Mouse (Mus musculus) limb, embryonic 13.5 days (tissue): ENCODE results near the gene S100a16. TPM values are rescaled to one million over a fixed set of nuclear protein-coding genes. Genes with fewer than 3 reads are reported as not detected.

ENCODE experiments used
- ATAC-seq: fragments of 200-750 bp; cut with Nextera tagmentation; 2 replicates; pipeline ENCODE4 v1.8.0; 2017; ENCODE audit warnings: low read depth, moderate number of reproducible peaks, moderate TSS enrichment; ENCODE audit not compliant: low FRiP score
- H3K27ac ChIP-seq: fragments of 300-500 bp; sonication (generic); 2 replicates; pipeline ENCODE4 v1.5.1; 2015; ENCODE audit warnings: inconsistent platforms, mild to moderate bottlenecking, moderate library complexity
- H3K27me3 ChIP-seq: fragments of 300-500 bp; sonication (generic); 2 replicates; pipeline ENCODE4 v1.6.1; 2015; ENCODE audit warnings: mild to moderate bottlenecking, inconsistent platforms
- H3K36me3 ChIP-seq: fragments of 300-500 bp; sonication (generic); 2 replicates; pipeline ENCODE4 v1.6.1; 2015; ENCODE audit warnings: inconsistent platforms, mild to moderate bottlenecking, moderate library complexity
- H3K4me1 ChIP-seq: fragments of 300-500 bp; sonication (generic); 2 replicates; pipeline ENCODE4 v1.6.1; 2015; ENCODE audit warnings: inconsistent platforms
- H3K4me2 ChIP-seq: fragments of 300-500 bp; sonication (generic); replicated peaks from 2 replicates; pipeline ENCODE4 v1.6.1; 2015; ENCODE audit warnings: inconsistent platforms, mild to moderate bottlenecking, moderate library complexity
- H3K4me3 ChIP-seq: fragments of 300-500 bp; sonication (generic); 2 replicates; pipeline ENCODE4 v1.5.1; 2015; ENCODE audit warnings: moderate library complexity, mild to moderate bottlenecking, inconsistent platforms
- H3K9ac ChIP-seq: fragments of 300-500 bp; sonication (generic); 2 replicates; pipeline ENCODE4 v1.6.1; 2015; ENCODE audit warnings: mild to moderate bottlenecking, inconsistent platforms
- H3K9me3 ChIP-seq: fragments of 300-500 bp; sonication (generic); 2 replicates; pipeline ENCODE4 v1.6.1; 2016; ENCODE audit warnings: inconsistent platforms
- WGBS: fragments of 180-500 bp; shearing (Covaris S2); methylation state at CpG from one replicate; pipeline ENCODE4 v1.1.7; 2015; 5-methylcytosine and 5-hydroxymethylcytosine counted together
- polyA plus RNA-seq: library from polyadenylated mRNA; unstranded; fragments of >200 nt; fragmentation: Nextera tagmentation; extraction: Ambion mirVana; gene quantifications from 2 replicates; pipeline ENCODE4 v1.2.1, GENCODE M21; 2015

S100a16 gene
- polyA plus RNA-seq, 1 experiment from 2014 or later = 80.7 TPM

DNA sequence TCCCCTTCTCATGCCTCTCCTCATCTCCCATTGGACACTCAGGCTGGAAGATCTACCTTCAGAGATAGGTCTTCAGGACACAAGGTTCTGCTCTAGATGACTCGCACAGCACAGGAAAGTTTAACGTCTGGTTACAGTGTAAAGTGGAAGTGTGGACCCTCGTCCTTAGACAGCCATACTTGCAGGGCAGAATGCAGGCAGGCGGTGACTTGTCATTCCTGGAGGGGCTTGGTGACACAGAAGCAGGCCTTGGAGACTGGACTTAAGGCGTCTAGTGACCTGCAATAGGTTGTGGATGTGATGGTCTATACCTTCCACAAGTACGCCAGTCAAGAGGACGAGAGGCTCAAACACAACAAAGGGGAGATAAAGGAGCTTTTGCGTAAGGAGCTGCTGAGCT, 52.9 kb downstream of the S100a16 start, which contains the start of gene S100a2:
S100a2 (plus strand) TSS at position 301 of the 400 bp plus-strand sequence.
- no peaks in the 10 kb centered on the region for H3K27me3 ChIP-seq
- H3K4me3 ChIP-seq = no peak within 1 kb of the TSS
- no peaks in the 10 kb centered on the region for H3K36me3 ChIP-seq
- WGBS = 84% methylated on average over 8 of the region's 8 CpGs
- ATAC-seq = no peak
- H3K4me1 ChIP-seq = peaks cover 5% of the 10 kb centered on the region; the same call in 1 of the 2 replicates
- peaks cover 7% of the 10 kb centered on the region; the same call in 1 of the 2 replicates for H3K9me3 ChIP-seq
- no peak within 1 kb of the TSS for H3K4me2 ChIP-seq
- H3K27ac ChIP-seq = no peak within 1 kb of the TSS
- no peak within 1 kb of the TSS for H3K9ac ChIP-seq

Other genes starting within 250 kb of the S100a16 start
- gene Gatad2b, start 244.1 kb upstream of the S100a16 start, polyA plus RNA-seq = 19.4 and 19.6 TPM in 2 replicates
- 38.7 and 38.8 TPM in 2 replicates for gene Slc27a3, start 147.3 kb upstream of the S100a16 start, polyA plus RNA-seq
- 28.5 and 29.4 TPM in 2 replicates for gene Ints3, start 103.6 kb upstream of the S100a16 start, polyA plus RNA-seq
- 4.0 and 4.8 TPM in 2 replicates for gene Npr1, start 71.4 kb upstream of the S100a16 start, polyA plus RNA-seq
- gene Ilf2, start 61.1 kb upstream of the S100a16 start, polyA plus RNA-seq = 277 and 284 TPM in 2 replicates
- gene Snapin, start 46.2 kb upstream of the S100a16 start, polyA plus RNA-seq = 83.1 and 85.4 TPM in 2 replicates
- 186 and 187 TPM in 2 replicates for gene Chtop, start 27.8 kb upstream of the S100a16 start, polyA plus RNA-seq
- gene S100a1, start 22.9 kb upstream of the S100a16 start, polyA plus RNA-seq = 14.2 and 15.0 TPM in 2 replicates
- 26.7 and 30.8 TPM in 2 replicates for gene S100a13, start 22.8 kb upstream of the S100a16 start, polyA plus RNA-seq
- 9.4 and 9.9 TPM in 2 replicates for gene S100a14, start 10.4 kb upstream of the S100a16 start, polyA plus RNA-seq
- gene S100a3, start 23.3 kb downstream of the S100a16 start, polyA plus RNA-seq = 0.54 and 0.70 TPM in 2 replicates
- not detected in 2 replicates for gene S100a2, start 53.0 kb downstream of the S100a16 start, polyA plus RNA-seq
- not detected in 2 replicates for gene Gm42674, start 64.7 kb downstream of the S100a16 start, polyA plus RNA-seq
- 6.7 and 7.0 TPM in 2 replicates for gene S100a4, start 66.5 kb downstream of the S100a16 start, polyA plus RNA-seq
- not detected in 2 replicates for gene S100a5, start 71.3 kb downstream of the S100a16 start, polyA plus RNA-seq
- gene S100a6, start 75.6 kb downstream of the S100a16 start, polyA plus RNA-seq = 58.5 and 64.0 TPM in 2 replicates
- gene S100a7a, start 116.8 kb downstream of the S100a16 start, polyA plus RNA-seq = 0.34 TPM in 1 of 2 replicates, not detected in the other
- 6.0 and 6.6 TPM in 2 replicates for gene S100a8, start 131.7 kb downstream of the S100a16 start, polyA plus RNA-seq
- gene S100a9, start 158.5 kb downstream of the S100a16 start, polyA plus RNA-seq = 3.4 and 4.9 TPM in 2 replicates
- gene Pglyrp4, start 189.7 kb downstream of the S100a16 start, polyA plus RNA-seq = 0.13 TPM in 1 of 2 replicates, not detected in the other
- not detected in 2 replicates for gene Gm5849, start 240.6 kb downstream of the S100a16 start, polyA plus RNA-seq